Mouse (Mus musculus) heart, embryonic 16.5 days (tissue): ENCODE measurements at regions not wholly inside any gene's neighbourhood (a gene's known extent, or its start where the extent isn't known, plus 50 kb on each side); places are given as distances from the start of the nearest gene placed in this dataset.
A peak's percentile ranks its signal among the peaks of the same experiment; 100 is the strongest.

Experiments
- ATAC-seq: fragments of 200-750 bp; cut with Nextera tagmentation; replicated peaks from 2 replicates; pipeline ENCODE4 v1.8.0; 2017; ENCODE audit warnings: moderate number of reproducible peaks; ENCODE audit not compliant: insufficient read depth, low FRiP score; ENCODE audit errors: extremely low read depth
- H3K27ac ChIP-seq: fragments of 300-500 bp; sonication (generic); 2 replicates; pipeline ENCODE4 v1.5.1; 2014; ENCODE audit warnings: mild to moderate bottlenecking, low read length, control low read depth, moderate library complexity
- H3K27me3 ChIP-seq: fragments of 300-500 bp; sonication (generic); 2 replicates; pipeline ENCODE4 v1.6.1; 2014; ENCODE audit warnings: low read length, mixed read lengths; ENCODE audit not compliant: control insufficient read depth, insufficient read depth
- H3K36me3 ChIP-seq: fragments of 300-500 bp; sonication (generic); 2 replicates; pipeline ENCODE4 v1.6.1; 2014; ENCODE audit not compliant: control insufficient read depth, insufficient read depth
- H3K4me1 ChIP-seq: fragments of 300-500 bp; sonication (generic); 2 replicates; pipeline ENCODE4 v1.6.1; 2014; ENCODE audit warnings: low read length, mixed read lengths; ENCODE audit not compliant: control insufficient read depth, insufficient read depth
- H3K4me2 ChIP-seq: fragments of 300-500 bp; sonication (generic); 2 replicates; pipeline ENCODE4 v1.6.1; 2014; ENCODE audit warnings: low read depth, mild to moderate bottlenecking, control low read depth, low read length
- H3K4me3 ChIP-seq: fragments of 300-500 bp; sonication (generic); 2 replicates; pipeline ENCODE4 v1.5.1; 2014; ENCODE audit warnings: mild to moderate bottlenecking, control low read depth, low read length
- H3K9ac ChIP-seq: fragments of 300-500 bp; sonication (generic); 2 replicates; pipeline ENCODE4 v1.6.1; 2014; ENCODE audit warnings: low read length, control low read depth
- H3K9me3 ChIP-seq: fragments of 300-500 bp; sonication (generic); replicated peaks from 2 replicates; pipeline ENCODE4 v1.6.1; 2016; ENCODE audit warnings: low read length; ENCODE audit not compliant: control insufficient read depth
- WGBS: fragments of 180-500 bp; shearing (Covaris S2); extraction: QIAGEN DNeasy Blood & Tissue Kit; methylation state at CpG from one replicate; pipeline ENCODE4 v1.1.7; 2014; 5-methylcytosine and 5-hydroxymethylcytosine counted together

DNA sequence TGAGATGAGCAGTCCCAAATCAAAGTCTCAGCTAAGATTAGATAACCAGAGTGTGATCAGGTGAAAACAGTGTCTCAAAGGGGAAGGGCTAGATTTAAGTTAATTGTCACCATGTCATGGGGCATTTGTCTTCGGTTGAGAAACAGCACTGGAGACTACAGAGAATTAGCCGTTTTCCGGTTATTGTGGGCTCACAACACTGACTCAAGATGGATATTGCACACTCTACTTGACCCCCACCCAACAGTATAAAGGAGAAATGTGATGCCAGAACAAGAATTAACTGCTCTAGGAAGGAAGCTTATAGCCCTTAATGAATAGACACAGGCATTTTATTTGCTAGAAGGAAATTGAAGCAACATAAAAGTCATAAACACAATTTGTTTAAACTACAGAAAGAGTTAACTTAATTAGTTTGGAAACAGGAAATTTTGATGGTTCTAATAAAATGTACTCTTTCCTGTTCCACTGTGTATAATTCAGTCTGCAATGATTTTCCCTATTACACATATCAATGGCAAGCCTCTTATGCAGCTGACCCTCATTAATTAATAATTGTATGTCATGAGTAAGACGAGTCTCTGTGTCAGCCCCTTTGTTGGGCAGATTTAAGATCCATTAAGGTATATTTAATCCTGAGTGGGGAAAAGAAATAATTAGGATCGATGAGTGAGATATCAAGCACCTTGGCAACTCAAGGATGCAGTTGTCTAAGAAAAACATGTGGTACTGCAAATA, 277.4 kb upstream of the Tmeff2 start:
- Histone ChIP-seq H3K4me2 (no peak overlapping the region), H3K4me1 (no peaks in the 10 kb centered on the region), H3K27me3 (no peaks in the 10 kb centered on the region), H3K9ac (no peak overlapping the region), H3K4me3 (no peak overlapping the region), H3K36me3 (no peaks in the 10 kb centered on the region), H3K27ac (no peak overlapping the region), H3K9me3 (no peaks in the 10 kb centered on the region)
- WGBS: 74% methylated on average over 5 of the region's 5 CpGs
- no peak for ATAC-seq

DNA sequence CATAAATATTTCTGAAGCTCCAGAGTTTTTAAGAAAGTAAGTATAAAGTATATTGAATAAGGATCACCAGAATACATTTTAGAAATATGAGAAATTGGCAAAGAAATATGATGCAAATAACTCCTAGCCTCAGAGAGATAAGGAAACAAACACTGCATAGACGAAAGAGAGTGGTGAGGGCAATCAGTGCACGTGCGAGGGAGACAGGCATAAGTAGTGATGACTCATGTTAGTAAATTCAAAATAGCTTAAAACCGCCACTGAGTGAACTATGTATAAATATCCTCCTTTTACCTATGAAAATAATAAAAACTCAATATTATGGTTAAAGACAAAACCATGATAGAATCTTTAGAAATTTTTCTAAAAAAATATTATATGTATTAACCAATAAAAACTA, 271.4 kb upstream of the Tmeff2 start:
- Histone ChIP-seq H3K9me3 (no peaks in the 10 kb centered on the region), H3K27me3 (no peaks in the 10 kb centered on the region), H3K4me2 (no peak overlapping the region), H3K4me1 (no peaks in the 10 kb centered on the region), H3K36me3 (no peaks in the 10 kb centered on the region), H3K9ac (no peak overlapping the region), H3K27ac (no peak overlapping the region), H3K4me3 (no peak overlapping the region)
- 40% methylated on average over 4 of the region's 4 CpGs for WGBS
- no peak for ATAC-seq

DNA sequence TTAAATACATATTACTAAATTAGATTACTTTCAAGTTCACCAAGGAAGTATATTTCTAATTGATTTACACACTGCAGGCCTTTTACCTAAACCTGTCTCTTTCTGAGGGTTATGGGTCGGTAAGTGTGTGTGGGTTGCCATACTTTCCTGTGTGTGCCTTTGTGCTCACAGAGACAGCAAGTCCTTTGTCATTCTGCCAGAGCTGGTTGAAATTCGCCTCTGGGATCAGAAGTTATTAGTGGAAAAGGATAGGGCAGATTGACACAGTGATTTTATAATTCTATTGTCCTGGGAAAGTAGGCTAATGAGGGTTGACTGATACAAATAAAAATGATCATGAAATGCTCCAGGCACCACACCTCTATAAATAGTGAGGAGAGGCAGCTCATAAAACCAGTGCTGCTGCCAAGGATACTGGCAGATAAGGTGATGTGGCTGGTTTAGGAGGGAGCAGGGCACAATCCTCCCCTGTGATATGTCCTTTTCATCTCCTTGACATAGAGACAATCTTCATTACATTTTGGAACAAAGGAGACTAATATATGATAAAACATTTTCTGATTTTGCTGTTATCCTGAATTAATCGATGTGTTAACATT, 270.9 kb upstream of the Tmeff2 start:
- H3K27ac ChIP-seq: peak overlapping the region; percentile 65
- no peak for ATAC-seq
- no peak overlapping the region for H3K9ac ChIP-seq
- WGBS: 57% methylated on average over 3 of the region's 3 CpGs
- H3K36me3 ChIP-seq: no peaks in the 10 kb centered on the region
- H3K27me3 ChIP-seq: no peaks in the 10 kb centered on the region
- H3K9me3 ChIP-seq: no peaks in the 10 kb centered on the region
- H3K4me2 ChIP-seq: no peak overlapping the region
- H3K4me1 ChIP-seq: no peaks in the 10 kb centered on the region
- no peak overlapping the region for H3K4me3 ChIP-seq

DNA sequence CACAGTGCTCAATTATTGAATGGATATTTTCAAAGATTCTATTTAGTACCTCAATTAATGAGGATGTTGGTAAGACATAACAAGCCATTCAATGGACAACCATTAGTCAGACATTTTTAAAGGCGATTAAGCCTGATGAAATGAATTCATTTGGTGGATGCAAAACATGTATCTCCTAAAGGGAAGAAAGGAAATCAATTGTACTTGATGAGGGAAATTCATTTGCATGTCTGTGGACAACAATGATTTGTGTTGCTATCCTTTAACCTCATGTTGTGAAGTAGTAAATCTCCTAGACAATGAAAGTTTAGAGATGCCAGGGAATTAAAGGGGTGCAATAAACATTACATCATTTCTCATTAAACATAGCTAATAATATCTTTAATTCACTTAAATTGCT, 262.5 kb upstream of the Tmeff2 start:
- no peak overlapping the region for H3K27ac ChIP-seq
- H3K4me1 ChIP-seq: no peaks in the 10 kb centered on the region
- H3K36me3 ChIP-seq: no peaks in the 10 kb centered on the region
- 79% methylated on average over 1 of the region's 1 CpGs for WGBS
- H3K4me3 ChIP-seq: no peak overlapping the region
- H3K4me2 ChIP-seq: no peak overlapping the region
- no peaks in the 10 kb centered on the region for H3K27me3 ChIP-seq
- ATAC-seq: no peak
- no peak overlapping the region for H3K9ac ChIP-seq
- H3K9me3 ChIP-seq: no peaks in the 10 kb centered on the region

DNA sequence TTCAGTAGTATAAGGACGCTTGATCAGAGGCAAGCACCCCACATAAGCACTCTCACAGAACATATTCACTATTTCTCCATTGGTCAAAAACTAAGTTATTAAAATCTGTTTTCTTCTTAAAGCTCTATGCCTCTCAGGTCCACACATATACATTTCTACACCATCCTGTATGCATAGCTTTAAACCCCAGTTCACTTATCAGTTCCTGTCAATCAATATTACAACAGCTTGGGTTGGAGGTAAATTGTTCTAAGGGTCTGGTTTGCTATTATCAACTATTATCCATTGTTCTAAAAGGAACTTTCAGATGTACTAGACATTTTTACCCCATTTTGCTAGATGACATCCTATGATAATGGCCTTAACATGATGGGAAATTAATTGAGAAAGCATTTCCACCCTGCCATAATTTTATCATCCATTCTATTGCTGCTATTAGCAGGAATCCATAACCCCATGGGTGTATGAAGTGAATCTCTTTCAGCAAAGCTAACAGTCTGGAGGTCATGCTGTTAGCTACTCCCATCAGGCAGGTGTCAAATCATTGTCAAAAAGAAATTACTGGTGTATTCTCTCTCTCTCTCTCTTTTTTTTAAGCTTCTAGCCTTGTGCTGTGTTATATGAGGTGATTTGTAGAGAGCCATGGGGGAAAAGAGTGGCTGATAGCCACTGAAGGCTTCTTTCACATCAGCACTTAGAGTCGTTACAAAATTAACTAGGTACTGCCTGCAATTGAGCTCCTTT, 253.3 kb upstream of the Tmeff2 start:
- no peak for ATAC-seq
- WGBS: 77% methylated on average over 2 of the region's 2 CpGs
- H3K4me2 ChIP-seq: no peak overlapping the region
- no peaks in the 10 kb centered on the region for H3K9me3 ChIP-seq
- H3K4me3 ChIP-seq: no peak overlapping the region
- no peaks in the 10 kb centered on the region for H3K4me1 ChIP-seq
- no peaks in the 10 kb centered on the region for H3K27me3 ChIP-seq
- H3K27ac ChIP-seq: no peak overlapping the region
- H3K36me3 ChIP-seq: no peaks in the 10 kb centered on the region
- H3K9ac ChIP-seq: no peak overlapping the region

DNA sequence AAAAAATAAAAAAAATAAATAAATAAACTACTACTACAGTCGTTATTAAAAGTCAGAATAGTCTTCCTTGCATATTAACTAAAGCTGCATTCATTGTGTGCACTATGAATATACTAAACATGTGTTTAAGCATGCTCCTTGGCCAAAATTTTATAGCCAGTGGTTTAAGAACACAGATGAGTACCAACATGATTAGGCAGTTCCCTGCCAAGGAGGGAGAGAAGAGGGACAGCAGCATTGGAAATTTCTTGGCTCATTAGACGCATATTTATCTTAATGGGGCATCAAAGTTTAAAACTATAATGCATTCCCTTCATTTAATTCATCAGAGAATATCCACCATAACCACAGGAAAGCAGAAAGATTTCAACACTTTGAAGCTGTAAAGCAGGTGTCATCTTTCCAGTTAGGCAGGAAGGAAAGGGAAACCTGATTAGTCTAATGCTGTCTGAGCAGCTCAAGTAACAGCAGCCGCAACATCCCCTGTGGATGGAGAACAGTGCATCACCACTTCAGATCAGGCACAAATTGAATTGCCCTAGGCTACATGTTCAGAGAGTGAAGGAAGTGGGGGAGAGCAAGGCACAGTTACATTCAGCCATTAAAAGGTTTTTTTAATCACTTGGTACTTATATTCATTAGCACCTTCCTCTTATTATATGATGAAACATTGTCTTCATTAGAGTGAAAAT, 248.3 kb upstream of the Tmeff2 start:
- ATAC-seq: no peak
- Histone ChIP-seq H3K9me3 (no peaks in the 10 kb centered on the region), H3K9ac (no peak overlapping the region), H3K27me3 (no peaks in the 10 kb centered on the region), H3K36me3 (no peaks in the 10 kb centered on the region), H3K4me3 (no peak overlapping the region), H3K27ac (no peak overlapping the region), H3K4me1 (no peaks in the 10 kb centered on the region), H3K4me2 (no peak overlapping the region)
- 58% methylated on average over 3 of the region's 3 CpGs for WGBS

DNA sequence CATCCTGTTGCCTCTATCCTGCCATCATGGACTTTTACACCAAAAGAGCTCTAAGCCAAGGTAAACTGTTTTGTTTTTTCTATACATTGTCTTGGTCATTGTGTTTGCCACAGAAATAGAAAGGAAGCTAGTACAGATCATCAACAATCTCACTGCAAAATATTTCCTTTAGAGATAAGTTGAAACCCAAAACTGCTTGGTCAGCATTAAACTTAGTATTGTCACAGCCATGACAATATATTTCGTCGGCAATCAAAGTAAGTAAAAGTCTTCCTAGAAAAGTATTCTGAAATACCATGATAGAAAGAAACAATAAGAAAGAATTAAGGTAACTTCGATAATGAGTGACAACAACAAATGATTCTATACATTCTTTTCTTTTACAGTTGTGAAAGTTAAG, 235.3 kb upstream of the Tmeff2 start:
- no peak overlapping the region for H3K9ac ChIP-seq
- WGBS: 85% methylated on average over 3 of the region's 3 CpGs
- H3K36me3 ChIP-seq: no peaks in the 10 kb centered on the region
- no peak overlapping the region for H3K4me3 ChIP-seq
- no peaks in the 10 kb centered on the region for H3K9me3 ChIP-seq
- no peak overlapping the region for H3K4me2 ChIP-seq
- ATAC-seq: no peak
- H3K27ac ChIP-seq: no peak overlapping the region
- no peaks in the 10 kb centered on the region for H3K4me1 ChIP-seq
- H3K27me3 ChIP-seq: no peaks in the 10 kb centered on the region

DNA sequence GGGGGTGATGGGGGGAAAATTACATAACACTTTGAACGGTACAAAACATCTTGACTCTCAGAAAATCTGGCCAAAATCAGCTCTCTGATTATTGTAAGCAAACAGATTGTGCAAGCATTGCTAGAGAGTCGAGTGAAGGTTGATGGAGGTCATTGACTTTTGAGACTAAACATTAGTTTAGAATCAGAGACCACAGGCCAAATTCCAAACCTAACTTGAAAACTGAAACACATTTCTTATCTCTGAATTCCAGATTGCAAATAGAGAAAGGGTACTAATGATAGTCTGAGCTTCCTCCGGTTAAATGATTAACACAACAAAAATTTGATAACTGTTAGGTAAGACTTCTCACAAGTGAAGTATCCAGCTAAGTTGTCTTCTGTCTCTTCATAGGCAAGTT, 217.5 kb upstream of the Tmeff2 start:
- Histone ChIP-seq H3K4me1 (no peaks in the 10 kb centered on the region), H3K27me3 (no peaks in the 10 kb centered on the region), H3K36me3 (no peaks in the 10 kb centered on the region), H3K4me2 (no peak overlapping the region), H3K27ac (no peak overlapping the region), H3K4me3 (no peak overlapping the region), H3K9me3 (no peaks in the 10 kb centered on the region), H3K9ac (no peak overlapping the region)
- 51% methylated on average over 3 of the region's 3 CpGs for WGBS
- ATAC-seq: no peak

DNA sequence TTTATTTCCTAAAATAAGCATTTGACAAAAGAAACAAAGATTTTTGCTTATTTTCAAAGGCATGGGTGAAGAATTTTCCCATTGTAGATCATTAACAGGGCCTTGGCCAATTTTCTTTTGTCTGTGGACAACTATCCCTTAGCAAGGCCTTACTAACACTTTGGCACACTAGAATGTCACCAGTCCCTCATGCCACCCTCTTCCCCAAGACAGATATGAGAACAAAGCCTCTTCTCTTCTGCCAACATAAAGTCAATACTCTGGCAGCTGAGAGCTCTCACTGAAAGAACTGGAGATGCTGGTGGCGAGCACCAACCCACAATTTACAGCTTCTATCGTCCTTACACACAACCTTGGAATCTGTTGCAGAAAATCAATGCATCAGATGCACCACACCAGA, 215.1 kb upstream of the Tmeff2 start:
- Histone ChIP-seq H3K4me3 (no peak overlapping the region), H3K36me3 (no peaks in the 10 kb centered on the region), H3K9me3 (no peaks in the 10 kb centered on the region), H3K9ac (no peak overlapping the region), H3K27me3 (no peaks in the 10 kb centered on the region), H3K4me2 (no peak overlapping the region), H3K4me1 (no peaks in the 10 kb centered on the region), H3K27ac (no peak overlapping the region)
- ATAC-seq: no peak
- WGBS: 60% methylated on average over 2 of the region's 2 CpGs
